Mouse (Mus musculus): ENCODE data around the gene Sptbn1.
A peak's percentile ranks its signal among the peaks of the same experiment; 100 is the strongest.

Sptbn1 gene

DNA sequence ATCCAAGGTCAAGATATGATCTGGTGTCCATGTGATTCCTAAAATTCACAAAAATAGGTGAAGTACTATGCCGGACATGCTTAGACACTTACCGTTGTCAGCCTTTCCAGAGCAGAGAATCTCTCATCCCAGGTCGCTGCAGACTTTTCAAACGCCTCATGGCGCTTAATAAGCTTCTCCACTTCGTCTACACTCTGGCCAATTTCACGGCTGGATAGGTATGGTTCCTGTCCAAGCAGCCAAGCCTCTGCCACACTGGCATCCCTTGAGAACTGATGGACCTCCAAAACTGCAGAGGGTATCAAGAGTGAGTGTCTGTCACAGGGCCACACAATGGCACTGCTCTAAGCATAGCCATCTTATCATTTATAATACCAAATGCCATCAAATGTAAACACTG, 157.3 kb downstream of the Sptbn1 start:
- DNase-seq: peak; percentile 19

GRCm38 (mm10) chr11:30104177-30104576, 163.8 kb downstream of the Sptbn1 start:
- DNase-seq: no peak

- no peak for DNase-seq
Observed at GRCm38 (mm10) chr11:30102594-30102993, 165.4 kb downstream of the Sptbn1 start.

GRCm38 (mm10) chr11:30101796-30102195, 166.2 kb downstream of the Sptbn1 start:
- no peak for DNase-seq

DNA sequence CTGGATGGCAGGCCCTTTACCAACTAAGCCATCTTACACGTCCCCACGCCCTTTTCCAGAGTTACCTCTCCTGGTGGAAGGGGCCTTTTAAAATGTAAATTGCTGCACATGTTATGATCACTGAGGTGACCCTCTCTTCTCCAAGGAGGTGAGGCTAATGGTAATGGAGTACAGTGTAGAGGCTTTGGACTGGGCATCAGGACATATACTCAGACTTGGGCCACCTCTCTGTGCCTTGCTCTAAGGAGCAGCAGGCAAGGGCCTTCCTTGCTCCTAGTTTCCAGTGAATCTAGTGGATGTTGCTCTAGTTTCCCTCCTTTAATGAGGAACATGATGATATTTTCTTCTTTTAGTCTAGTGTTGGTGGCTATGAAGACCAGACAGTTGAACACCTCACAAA, 166.8 kb downstream of the Sptbn1 start:
- no peak for DNase-seq

DNA sequence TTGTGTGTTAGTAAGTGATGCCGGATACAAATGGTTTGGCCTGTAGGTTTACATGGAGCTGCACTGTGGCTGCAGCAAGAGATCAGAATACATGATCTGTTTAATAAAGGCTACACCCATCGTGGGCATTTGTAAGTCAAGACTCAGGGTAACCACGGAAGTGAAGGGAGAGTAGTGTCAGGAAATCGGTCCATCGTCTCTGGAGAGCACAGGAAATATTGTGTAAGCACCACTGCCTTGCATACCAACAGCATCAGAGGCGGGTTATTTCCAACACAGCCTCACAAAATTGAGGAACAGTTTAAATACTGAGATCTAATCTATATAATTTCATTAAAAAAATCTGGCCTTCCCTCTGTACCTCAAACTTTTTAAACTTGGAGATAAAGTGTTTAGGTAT, 168.1 kb downstream of the Sptbn1 start:
- no peak for DNase-seq

DNA sequence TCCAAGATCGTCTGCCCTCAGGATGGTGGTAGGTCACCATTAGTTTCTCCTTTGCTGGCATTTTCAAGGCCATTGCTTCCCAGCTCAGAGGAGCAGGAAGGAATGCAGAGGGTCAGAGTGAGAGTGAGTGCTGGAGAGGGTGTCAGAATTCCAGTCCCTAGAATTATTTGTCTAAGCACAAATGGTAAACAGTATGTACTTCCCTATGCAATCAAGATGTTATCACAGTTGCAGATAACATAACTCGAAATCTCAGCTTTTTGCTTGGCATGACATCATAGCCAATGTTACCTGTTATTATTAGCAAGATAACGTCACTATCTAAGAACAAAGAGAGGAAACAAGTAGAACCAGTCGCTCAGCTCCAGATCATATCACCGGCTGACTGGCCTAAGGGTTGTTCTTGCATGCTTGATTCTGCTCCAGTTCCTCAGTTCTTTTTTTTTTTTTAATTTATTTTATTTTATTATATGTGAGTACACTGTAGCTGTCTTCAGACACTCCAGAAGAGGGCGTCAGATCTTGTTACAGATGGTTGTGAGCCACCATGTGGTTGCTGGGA, 172.7 kb downstream of the Sptbn1 start:
- no peak for DNase-seq

DNA sequence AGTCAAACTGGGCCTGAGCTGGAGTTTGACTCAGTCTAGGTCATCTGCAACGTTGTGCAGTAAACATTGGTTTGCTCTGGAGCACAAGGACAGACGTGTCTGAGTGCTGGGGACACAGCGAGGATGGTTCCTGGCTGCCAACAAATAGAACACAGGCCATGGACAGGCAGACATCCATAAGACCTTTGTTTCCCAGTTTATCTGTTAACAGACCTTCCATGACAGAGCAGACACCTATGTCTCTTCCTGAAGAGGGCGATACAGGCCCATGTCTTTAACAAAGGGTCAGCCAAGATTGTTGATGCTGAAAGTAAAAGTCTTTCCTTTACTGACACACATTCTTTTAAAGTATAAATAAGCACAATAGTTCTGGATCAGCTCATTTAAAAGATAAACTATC, 176.1 kb downstream of the Sptbn1 start:
- peak; percentile 9 for DNase-seq

DNA sequence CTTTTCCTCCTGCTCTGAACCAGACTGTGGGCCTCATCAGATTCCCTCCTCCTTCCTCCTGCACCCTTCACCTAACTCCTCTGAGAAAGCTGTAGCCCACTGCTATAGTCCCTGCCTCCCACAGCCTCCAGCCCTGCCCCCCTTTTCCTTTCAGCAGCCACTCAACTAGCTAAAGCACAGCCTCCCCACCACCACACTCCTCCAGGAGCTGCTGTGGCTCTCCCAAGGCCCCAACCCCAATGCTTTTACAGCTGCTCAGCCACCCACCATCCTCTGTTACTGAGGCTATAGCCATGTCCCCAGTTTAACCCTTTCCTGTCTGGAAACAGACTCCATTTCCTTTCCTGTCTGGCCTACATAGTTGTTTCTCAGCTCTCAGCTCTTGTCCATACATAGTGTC, 182.9 kb downstream of the Sptbn1 start:
- DNase-seq: no peak

GRCm38 (mm10) chr11:30057299-30057698, 210.7 kb downstream of the Sptbn1 start:
- no peak for DNase-seq

Data from cerebellum, adult 11 months (tissue).